In the genomic region with DNA sequence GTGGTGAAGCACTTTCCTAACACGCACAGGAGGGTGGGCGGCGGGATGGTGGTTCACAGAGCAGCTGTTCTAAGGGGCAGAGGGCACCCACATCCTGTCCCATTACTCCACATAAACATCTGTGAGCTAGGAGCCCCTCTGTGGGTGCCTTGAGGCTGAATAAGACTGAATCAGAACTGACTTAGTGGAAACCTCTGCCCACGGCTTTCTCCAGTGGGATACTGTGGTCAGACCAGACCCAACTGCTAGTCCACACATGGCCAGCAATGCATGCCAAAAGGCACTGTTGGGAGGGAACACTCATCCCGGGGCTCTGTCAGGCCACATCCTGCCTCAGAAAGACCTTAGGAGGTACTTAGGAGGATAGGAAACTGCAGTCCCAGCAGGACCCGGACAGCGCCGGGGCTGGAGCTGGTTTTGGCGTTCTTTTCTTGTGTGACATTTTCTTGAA, we compare ENCODE assay signal across 7 mouse cellular contexts. TPM values are rescaled to one million over a fixed set of nuclear protein-coding genes. Genes with fewer than 3 reads are reported as not detected.
A peak's percentile ranks its signal among the peaks of the same experiment; 100 is the strongest.
DNase-seq lines count a peak whose midpoint lies in the region; ATAC-seq and TF ChIP-seq lines count a peak whose summit lies in the region.

No protein-coding gene starts in this region.

- peak overlapping the region; percentile 71 for H3K27ac ChIP-seq in lung, postnatal 0 days (ENCODE audit: low read length)
- H3K27ac ChIP-seq in heart, embryonic 16.5 days (ENCODE audit: low read length): peak overlapping the region; percentile 54

- H3K4me2 ChIP-seq in lung, postnatal 0 days (replicated peaks; ENCODE audit: low read depth, low read length): no peak overlapping the region
- peak overlapping the region; percentile 19; the same call in 1 of the 2 replicates for H3K4me2 ChIP-seq in heart, embryonic 16.5 days (ENCODE audit: low read depth, low read length)

- TF ChIP-seq EP300 in lung, postnatal 0 days (IDR thresholded peaks at IDR 0.05): no peak

- ATAC-seq in lung, postnatal 0 days: no peak
- 0 out of 2 replicates have a peak, but pooled peaks have one; percentile 21 for ATAC-seq in heart, embryonic 16.5 days (replicated peaks; ENCODE audit: extremely low read depth, insufficient read depth, low FRiP score)

- H3K4me3 ChIP-seq in lung, postnatal 0 days (ENCODE audit: low read depth, low read length): no peak overlapping the region
- H3K4me3 ChIP-seq in heart, embryonic 16.5 days (ENCODE audit: low read length): no peak overlapping the region

- no peak for TF ChIP-seq CTCF in lung, postnatal 0 days (IDR thresholded peaks at IDR 0.05)

- WGBS in lung, postnatal 0 days: 44% methylated on average over 9 of the region's 9 CpGs
- WGBS in heart, embryonic 16.5 days: 50% methylated on average over 9 of the region's 9 CpGs

- no peak overlapping the region for H3K9ac ChIP-seq in lung, postnatal 0 days (replicated peaks; ENCODE audit: low read depth)
- H3K9ac ChIP-seq in heart, embryonic 16.5 days (ENCODE audit: low read length): no peak overlapping the region

- no peaks in the 10 kb centered on the region for H3K27me3 ChIP-seq in lung, postnatal 0 days (replicated peaks; ENCODE audit: insufficient read depth, low read length)
- H3K27me3 ChIP-seq in heart, embryonic 16.5 days (ENCODE audit: control insufficient read depth, insufficient read depth, low read length): no peaks in the 10 kb centered on the region

- DNase-seq in lung, postnatal 0 days (ENCODE audit: low spot score): no peak
- DNase-seq in lung, postnatal 25 days (ENCODE audit: low spot score): no peak
- DNase-seq in adipocyte (ENCODE audit: low spot score): peak; percentile 28
- DNase-seq in thymus, postnatal 25 days: peak; percentile 88
- no peak for DNase-seq in adrenal gland, adult 18-20 months (ENCODE audit: low spot score in 2 of 2)
- DNase-seq in adrenal gland, postnatal 4 days (ENCODE audit: low spot score in 2 of 2): no peak

- no peaks in the 10 kb centered on the region for H3K36me3 ChIP-seq in lung, postnatal 0 days (ENCODE audit: insufficient read depth, low read length)
- H3K36me3 ChIP-seq in heart, embryonic 16.5 days (ENCODE audit: control insufficient read depth, insufficient read depth): no peaks in the 10 kb centered on the region

- no peaks in the 10 kb centered on the region for H3K9me3 ChIP-seq in lung, postnatal 0 days (ENCODE audit: low read length)
- peaks cover 3% of the 10 kb centered on the region for H3K9me3 ChIP-seq in heart, embryonic 16.5 days (replicated peaks; ENCODE audit: control insufficient read depth, low read length)

- H3K4me1 ChIP-seq in lung, postnatal 0 days (ENCODE audit: insufficient read depth, low read depth, low read length): peaks cover 5% of the 10 kb centered on the region; the same call in 1 of the 2 replicates
- H3K4me1 ChIP-seq in heart, embryonic 16.5 days (ENCODE audit: control insufficient read depth, insufficient read depth, low read length): peaks cover 26% of the 10 kb centered on the region

RNA-seq across cellular contexts. Expression of a gene that starts 32.3 kb away (rescaled TPM):
- 6.2 and 8.4 TPM in 2 replicates for polyA plus RNA-seq in lung, postnatal 0 days (2015; fragmentation: Nextera tagmentation; extraction: Ambion mirVana)
- 0.60 and 1.4 TPM in 2 replicates for polyA plus RNA-seq in heart, embryonic 16.5 days (2015; fragmentation: Nextera tagmentation; extraction: Ambion mirVana)
- total RNA-seq in adrenal gland, adult 18-20 months (2021): 10 to 100 TPM; 10.4 to 21.1 TPM
- 10 to 100 TPM; 15.1 to 16.1 TPM for total RNA-seq in adrenal gland, postnatal 4 days (2021)

RNA-seq across cellular contexts. Expression of a gene that starts 34.0 kb away (rescaled TPM):
- polyA plus RNA-seq in lung, postnatal 0 days (2015; fragmentation: Nextera tagmentation; extraction: Ambion mirVana): 1.2 and 1.3 TPM in 2 replicates
- 0.32 and 0.33 TPM in 2 replicates for polyA plus RNA-seq in heart, embryonic 16.5 days (2015; fragmentation: Nextera tagmentation; extraction: Ambion mirVana)
- total RNA-seq in adrenal gland, adult 18-20 months (2021): 1,000 to 10,000 TPM; 6,431 to 6,741 TPM
- total RNA-seq in adrenal gland, postnatal 4 days (2021): 1,000 to 10,000 TPM; 2,307 to 2,341 TPM

Comparison
In these comparisons a context has a peak if more than half of its experiments do, and no peak if none do; other contexts are left out.
1. DNase-seq: peak in adipocyte (single experiment) and thymus, postnatal 25 days (single experiment); none in lung, postnatal 0 days (single experiment), lung, postnatal 25 days (single experiment), adrenal gland, adult 18-20 months (0 of 2) and adrenal gland, postnatal 4 days (0 of 2).